Mouse (Mus musculus): Measurements from ENCODE around the gene Trabd2b.

GRCm38 (mm10) chr4:114558487-114558886, 152.0 kb downstream of the Trabd2b start:
- TF ChIP-seq CHD2 (IDR thresholded peaks at IDR 0.05; ENCODE audit: low read length): no peak
- no peak for TF ChIP-seq UBTF (IDR thresholded peaks at IDR 0.05; ENCODE audit: borderline replicate concordance, insufficient read depth, low read depth, low read length)
- no peak for TF ChIP-seq CTCF (IDR thresholded peaks at IDR 0.05 in 2 of 3, conservative IDR thresholded peaks at IDR 0.05 in 1 of 3; ENCODE audit: control insufficient read depth in 1 of 3, insufficient read depth in 1 of 3, low read depth in 2 of 3, low read length in 3 of 3, poor library complexity in 1 of 3, severe bottlenecking in 1 of 3)
- no peak for TF ChIP-seq MAFK (IDR thresholded peaks at IDR 0.05; ENCODE audit: borderline replicate concordance, low read depth, low read length)
- no peak for TF ChIP-seq ETS1 (IDR thresholded peaks at IDR 0.05; ENCODE audit: low read depth, low read length)
- no peak for TF ChIP-seq POLR2A (IDR thresholded peaks at IDR 0.05; ENCODE audit: control insufficient read depth in 1 of 2, insufficient read depth in 1 of 2, low read depth in 1 of 2, low read length in 2 of 2, poor library complexity in 1 of 2)
- TF ChIP-seq ZC3H11A (IDR thresholded peaks at IDR 0.05; ENCODE audit: low read depth, low read length): no peak
- TF ChIP-seq GATA1 (IDR thresholded peaks at IDR 0.05; ENCODE audit: low read depth, low read length): no peak
